8 mouse cellular contexts compared by ENCODE assay signal in genomic region chr1:193129786-193130455, GRCm38 (mm10). TPM values are rescaled to one million over a fixed set of nuclear protein-coding genes. Genes with fewer than 3 reads are reported as not detected.
DNase-seq lines count a peak whose midpoint lies in the region; ATAC-seq lines count a peak whose summit lies in the region.

Gene Diexf, minus strand, starts transcription at chr1:193130272.

- peak; percentile 99 for DNase-seq in adipocyte (ENCODE audit: low spot score)
- DNase-seq in embryo, embryonic 10 days (ENCODE audit: low spot score): peak; percentile 99
- DNase-seq in gastrocnemius, postnatal 10 days: peak; percentile 99
- DNase-seq in induced T-regulatory cell, adult 2 months (ENCODE audit: low read depth): peak; percentile 100
- peak; percentile 83 to 96 for DNase-seq in left cerebral cortex, adult 9 months (ENCODE audit: low spot score in 2 of 2)
- peak; percentile 99 for DNase-seq in right cerebral cortex, postnatal 14 days
- peak; percentile 95 for DNase-seq in urinary bladder, postnatal 36 days (ENCODE audit: low spot score in 2 of 2)

- ATAC-seq in megakaryocyte progenitor cell, adult 5-6 weeks (replicated peaks; ENCODE audit: poor library complexity): peak; percentile 96

RNA-seq across cellular contexts. Expression of gene Diexf, which starts in this region (rescaled TPM):
- total RNA-seq in gastrocnemius, postnatal 10 days (2021): 10 to 100 TPM in 1 of 2 experiments, 1 to 10 TPM in 1; 9.2 to 12.9 TPM
- total RNA-seq in megakaryocyte progenitor cell, adult 5-6 weeks (2015): 11.3 and 15.1 TPM in 2 replicates
- 20.7 and 33.6 TPM in 2 replicates for total RNA-seq in megakaryocyte progenitor cell, adult 5-6 weeks (2017)

Comparison
In these comparisons a context has a peak if more than half of its experiments do, and no peak if none do; other contexts are left out.
1. Peak in every context shown above with its lines: DNase-seq and ATAC-seq.